Mouse (Mus musculus) cerebellum, adult 2 months (tissue): ENCODE data around the gene Ccdc71l. TPM values are rescaled to one million over a fixed set of nuclear protein-coding genes. Genes with fewer than 3 reads are reported as not detected.

Source experiments
- DNase-seq, 2 experiments: peaks; one replicate each; pipeline ENCODE4 v3.0.0; 2021
- H3K27ac ChIP-seq: fragments of 200-500 bp; 2 replicates; pipeline ENCODE4 v1.5.1; 2012; ENCODE audit warnings: low read length, control low read depth, inconsistent platforms; ENCODE audit not compliant: insufficient read depth
- H3K27me3 ChIP-seq: fragments of 200-500 bp; 2 replicates; pipeline ENCODE4 v1.6.1; 2012; ENCODE audit warnings: inconsistent platforms, mild to moderate bottlenecking, low read length, moderate library complexity; ENCODE audit not compliant: control insufficient read depth, insufficient read depth
- H3K4me1 ChIP-seq: fragments of 200-500 bp; 2 replicates; pipeline ENCODE4 v1.6.1; 2011; ENCODE audit warnings: low read length; ENCODE audit not compliant: control insufficient read depth, insufficient read depth
- H3K4me3 ChIP-seq: fragments of 200-500 bp; replicated peaks from 2 replicates; pipeline ENCODE3; 2011; ENCODE audit warnings: mild to moderate bottlenecking, low read depth, low read length, control low read depth; ENCODE audit not compliant: insufficient read depth
- CTCF ChIP-seq: fragments of 200-500 bp; IDR thresholded peaks from 2 replicates; pipeline ENCODE4 v1.5.1; 2011; ENCODE audit warnings: low read depth, mild to moderate bottlenecking, control low read depth, low read length, moderate library complexity, borderline replicate concordance; ENCODE audit not compliant: insufficient read depth
- POLR2A ChIP-seq: fragments of 200-500 bp; IDR thresholded peaks from 2 replicates; pipeline ENCODE4 v1.6.1; 2011; ENCODE audit warnings: low read length, control low read depth, borderline replicate concordance; ENCODE audit not compliant: insufficient read depth
- WGBS: fragments of 180-500 bp; shearing (Covaris S2); methylation state at CpG from one replicate; pipeline ENCODE4 v1.1.7; 2018; 5-methylcytosine and 5-hydroxymethylcytosine counted together
- polyA plus RNA-seq: library from polyadenylated mRNA; depleted of rRNA; stranded (reverse); fragments of >200 nt; gene quantifications from 2 replicates; pipeline ENCODE4 v1.2.3, GENCODE M21; 2012; rRNA removed

Ccdc71l gene
- polyA plus RNA-seq, 1 experiment = 5.5 TPM

DNA sequence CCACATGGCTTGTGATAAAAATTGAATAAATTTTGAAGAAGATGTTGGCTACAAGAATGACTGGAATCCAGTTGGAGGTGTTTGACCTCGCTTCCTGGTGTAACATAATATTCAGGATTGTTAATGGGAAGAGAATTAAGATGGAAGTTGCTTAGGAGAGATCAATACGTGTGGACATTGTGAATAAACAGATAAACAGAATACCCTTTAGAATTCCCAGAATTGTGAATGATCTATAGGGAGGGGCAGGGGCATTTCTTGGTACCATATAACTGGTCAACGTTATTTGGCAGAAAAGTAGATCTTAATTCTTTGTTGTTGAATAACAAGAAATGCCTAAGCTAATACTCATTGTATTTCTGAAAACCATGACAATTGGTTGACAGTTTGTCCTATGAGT, 2.0 kb downstream of the Ccdc71l start:
- DNase-seq = no peak
- H3K4me1 ChIP-seq = no peaks in the 10 kb centered on the region
- H3K27me3 ChIP-seq = no peaks in the 10 kb centered on the region
- no peak overlapping the region for H3K27ac ChIP-seq
- TF ChIP-seq POLR2A (no peak), CTCF (no peak)
- WGBS = 64% methylated on average over 3 of the region's 3 CpGs
- H3K4me3 ChIP-seq = no peak overlapping the region

- WGBS = 93% methylated on average over 2 of the region's 2 CpGs
- no peaks in the 10 kb centered on the region for H3K27me3 ChIP-seq
- no peak for TF ChIP-seq CTCF
- TF ChIP-seq POLR2A = no peak
- H3K4me1 ChIP-seq = no peaks in the 10 kb centered on the region
- H3K4me3 ChIP-seq = no peak overlapping the region
- no peak overlapping the region for H3K27ac ChIP-seq
- DNase-seq = no peak
Measured at GRCm38 (mm10) chr12:32381011-32381410, 2.5 kb downstream of the Ccdc71l start.

- no peak for TF ChIP-seq CTCF
- no peak for TF ChIP-seq POLR2A
- no peaks in the 10 kb centered on the region for H3K27me3 ChIP-seq
- no peak for DNase-seq
- no peak overlapping the region for H3K27ac ChIP-seq
- no peaks in the 10 kb centered on the region for H3K4me1 ChIP-seq
- H3K4me3 ChIP-seq = no peak overlapping the region
- 95% methylated on average over 1 of the region's 1 CpGs for WGBS
Measured at GRCm38 (mm10) chr12:32419537-32419936, 41.0 kb downstream of the Ccdc71l start.

- no peak for DNase-seq
- Histone ChIP-seq H3K27me3 (no peaks in the 10 kb centered on the region), H3K4me3 (no peak overlapping the region), H3K27ac (no peak overlapping the region), H3K4me1 (no peaks in the 10 kb centered on the region)
- TF ChIP-seq CTCF (no peak), POLR2A (no peak)
Measured at GRCm38 (mm10) chr12:32427832-32428231, 49.3 kb downstream of the Ccdc71l start.

GRCm38 (mm10) chr12:32431004-32431403, 52.5 kb downstream of the Ccdc71l start:
- no peaks in the 10 kb centered on the region for H3K27me3 ChIP-seq
- H3K4me1 ChIP-seq = no peaks in the 10 kb centered on the region
- no peak overlapping the region for H3K4me3 ChIP-seq
- TF ChIP-seq CTCF = no peak
- no peak for TF ChIP-seq POLR2A
- no peak overlapping the region for H3K27ac ChIP-seq
- WGBS = 56% methylated on average over 1 of the region's 1 CpGs
- no peak for DNase-seq

Other genes with a start within 250 kb of the Ccdc71l start
- gene Pik3cg, start 170.0 kb upstream of the Ccdc71l start, polyA plus RNA-seq = 0.71 and 0.74 TPM in 2 replicates